Mouse (Mus musculus): ENCODE results near the gene Cit.
A peak's percentile ranks its signal among the peaks of the same experiment; 100 is the strongest.

Gene Cit

DNA sequence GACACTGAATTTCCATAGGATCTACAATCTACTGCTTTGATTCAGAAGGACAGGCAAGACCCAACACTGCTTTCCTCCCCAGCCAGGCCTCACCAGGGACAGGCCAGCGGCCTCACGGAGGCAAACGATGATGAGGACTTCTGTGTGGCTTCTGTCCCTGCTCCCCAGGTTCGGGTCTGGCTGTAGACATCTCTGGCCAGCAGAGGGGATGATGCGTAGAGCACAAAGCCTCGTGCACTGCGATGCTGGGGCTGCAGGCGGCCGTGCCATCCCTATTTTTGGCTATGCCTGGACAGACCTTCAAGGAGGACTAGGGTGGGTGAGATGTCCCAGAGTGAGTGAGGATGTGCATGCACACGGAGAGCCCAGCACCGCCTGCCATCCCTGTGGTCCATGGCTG, 169.2 kb downstream of the Cit start:
- DNase-seq: no peak

DNA sequence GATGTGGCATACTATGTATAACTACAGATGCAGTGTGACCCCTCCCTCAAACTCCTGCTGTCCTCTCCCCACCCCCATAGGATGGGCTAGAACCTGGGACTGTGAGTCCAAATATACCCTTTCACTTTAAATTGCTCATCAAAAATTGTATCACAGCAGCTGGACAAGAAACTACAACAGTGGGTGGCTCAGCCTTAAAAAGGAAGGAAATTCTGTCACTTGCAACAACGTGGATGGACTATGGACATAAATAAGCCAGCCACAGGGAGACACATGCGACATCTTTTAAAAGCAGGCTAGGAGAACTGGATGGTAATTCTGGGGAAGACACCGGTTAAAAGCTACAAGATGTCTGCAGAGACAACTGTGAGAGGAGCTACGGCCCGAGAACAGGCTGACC, 171.5 kb downstream of the Cit start:
- DNase-seq: no peak

DNA sequence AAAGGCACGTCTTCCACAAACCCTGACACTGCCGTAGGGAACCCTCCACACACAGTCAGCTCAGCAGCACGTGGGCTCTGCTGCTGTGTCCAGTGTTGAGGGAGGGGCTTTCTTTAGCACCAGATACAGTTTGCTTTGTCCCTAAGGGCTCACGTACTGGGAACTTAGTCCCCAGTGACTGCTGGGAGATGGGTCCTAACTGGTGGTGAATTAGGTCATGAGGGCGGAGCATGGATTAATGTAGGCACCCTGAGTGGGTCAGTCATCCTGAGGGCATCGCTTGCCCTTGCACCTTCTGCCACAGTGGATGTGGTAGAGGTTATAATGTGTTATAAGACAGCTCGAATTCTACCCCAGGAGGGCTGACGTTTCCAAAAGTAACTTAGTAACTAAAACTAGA, 172.3 kb downstream of the Cit start:
- no peak for DNase-seq

DNA sequence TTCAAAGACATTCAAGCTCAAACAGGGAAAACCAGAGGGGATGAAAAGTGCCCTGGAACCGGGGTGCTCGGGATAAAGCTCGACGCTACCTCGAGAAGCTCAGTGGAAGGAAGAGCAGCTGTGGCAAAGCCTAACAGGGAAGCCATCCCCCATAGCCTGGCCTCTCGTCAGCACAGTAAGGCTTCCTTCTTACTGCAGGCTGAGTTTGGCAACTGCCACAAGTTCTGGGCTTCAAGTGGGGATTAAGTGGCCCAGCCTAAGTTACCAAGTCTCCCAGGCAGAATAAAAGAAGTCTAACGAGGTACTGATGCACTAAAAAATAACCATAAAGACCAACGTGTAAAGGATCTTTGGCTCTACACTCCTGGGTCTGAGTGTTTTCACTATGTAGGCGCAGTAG, 173.1 kb downstream of the Cit start:
- no peak for DNase-seq

DNA sequence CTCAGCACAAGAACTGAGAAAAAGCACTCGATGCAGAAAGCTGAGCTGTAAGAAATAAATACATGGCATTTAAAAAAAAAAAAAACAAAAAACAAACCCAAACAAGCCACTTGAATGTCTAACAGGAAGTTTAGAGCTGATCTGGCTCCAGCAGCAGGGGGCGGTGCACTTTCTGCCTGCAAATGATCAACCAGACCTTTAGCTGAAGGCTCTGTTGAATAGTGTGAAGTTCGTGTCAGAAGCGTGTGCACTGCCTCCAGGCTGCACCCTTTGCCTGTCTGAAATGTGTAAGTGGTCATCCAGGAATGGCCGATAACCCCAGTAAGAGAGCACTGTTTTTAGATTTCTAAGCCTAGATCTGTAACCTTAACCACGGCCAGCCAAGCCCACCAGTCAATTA, 173.7 kb downstream of the Cit start:
- no peak for DNase-seq

DNA sequence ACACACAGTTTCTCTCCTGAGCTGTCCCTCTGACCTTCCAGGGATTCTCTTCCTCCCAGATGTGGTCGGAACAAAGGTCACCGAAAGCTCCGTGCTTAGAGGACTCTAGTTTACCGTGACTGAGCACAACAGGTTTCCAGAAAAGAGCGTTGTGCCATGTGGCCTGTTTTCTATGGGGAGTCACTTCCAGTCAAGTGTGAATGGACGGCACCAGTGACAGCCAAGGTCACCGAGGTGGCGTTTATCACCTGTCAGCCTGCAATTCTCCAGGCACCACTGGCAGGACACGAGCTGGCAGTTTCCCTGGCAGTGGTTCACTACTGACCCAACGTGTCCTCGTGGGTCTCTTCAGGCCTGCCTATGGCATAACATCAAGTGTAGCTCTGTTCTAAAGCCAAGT, 174.3 kb downstream of the Cit start:
- DNase-seq: no peak

DNA sequence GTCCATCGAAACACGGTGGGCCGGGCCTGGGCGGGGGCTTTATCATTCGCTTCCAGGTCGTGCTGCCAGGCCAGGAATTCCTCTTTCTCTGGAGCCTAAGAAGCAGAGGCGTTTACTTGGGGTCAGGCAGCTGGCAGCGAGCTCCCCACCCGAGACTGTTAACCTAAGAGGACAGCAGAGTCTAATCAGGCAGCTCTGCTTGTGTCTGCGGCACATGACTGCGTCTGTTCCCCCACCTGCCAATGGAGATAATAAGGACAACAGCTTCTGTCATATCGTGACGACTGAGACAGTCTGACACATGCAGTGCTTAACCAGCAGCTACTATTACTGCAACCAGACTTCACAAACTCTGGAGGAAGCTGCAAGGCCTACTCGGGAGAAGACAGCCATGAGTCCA, 176.5 kb downstream of the Cit start:
- DNase-seq: no peak

DNA sequence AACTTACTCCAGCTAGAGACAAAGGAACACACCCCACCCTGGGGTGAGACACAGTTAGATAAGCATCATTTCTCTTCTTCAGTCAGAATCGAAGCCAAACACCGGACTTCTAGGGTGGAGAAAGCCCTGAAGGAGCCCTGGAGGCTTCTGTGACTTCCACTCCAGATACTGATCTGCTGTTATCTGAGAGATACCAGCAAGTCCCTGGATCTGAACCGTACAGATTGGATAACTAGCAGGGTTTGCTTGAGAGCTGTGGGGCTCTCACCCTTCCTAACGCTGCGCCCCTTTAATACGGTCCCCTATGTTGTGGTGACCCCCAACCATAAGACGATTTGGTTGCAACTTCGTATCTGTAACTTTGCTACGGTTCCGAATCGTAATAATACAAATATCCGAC, 177.1 kb downstream of the Cit start:
- no peak for DNase-seq

DNA sequence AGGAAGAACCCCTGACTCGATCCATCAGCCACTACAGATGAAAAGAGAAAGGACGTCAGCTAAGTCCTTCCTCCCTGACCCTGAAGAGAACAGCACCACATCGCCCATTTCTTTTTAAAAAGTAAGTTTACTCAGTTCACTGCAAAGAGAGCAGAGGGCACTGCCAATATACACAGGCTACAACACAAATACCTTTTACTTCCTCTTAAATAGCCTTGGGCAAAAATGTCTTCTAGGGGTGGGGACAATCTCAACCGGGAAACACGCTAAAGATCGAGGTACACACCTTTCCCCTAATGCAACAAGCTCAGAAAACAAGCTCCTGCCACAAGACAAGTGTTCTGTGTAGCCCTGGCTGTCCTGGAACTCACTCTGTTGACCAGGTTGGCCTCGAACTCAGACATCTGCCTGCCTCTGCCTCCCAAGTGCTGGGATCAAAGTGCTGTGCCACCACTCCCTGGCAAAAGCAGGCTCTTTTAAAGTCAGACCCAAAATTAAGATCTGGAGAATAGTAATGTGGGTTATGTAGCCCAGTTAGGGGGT, 177.7 kb downstream of the Cit start:
- no peak for DNase-seq

DNA sequence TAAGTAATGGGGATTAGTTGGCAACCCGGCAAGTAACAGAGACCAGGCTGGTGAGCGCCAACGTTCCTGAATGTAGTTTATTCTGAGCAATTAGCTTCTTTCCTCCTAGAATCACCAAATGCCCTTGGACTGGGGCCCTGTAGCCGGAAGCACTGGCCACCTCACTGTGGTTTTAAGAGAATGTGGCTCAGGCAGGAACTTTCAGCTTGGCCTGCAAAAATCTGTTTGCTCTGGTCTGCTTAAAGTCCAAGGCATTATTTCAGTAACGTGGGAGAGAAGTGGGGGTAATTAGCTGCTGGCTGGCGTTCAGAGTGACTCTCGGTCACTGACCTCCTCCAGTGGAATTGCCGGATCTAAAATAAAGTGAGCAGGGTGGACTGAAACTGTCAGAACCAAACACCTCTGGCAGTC, 178.2 kb downstream of the Cit start:
- DNase-seq: peak; percentile 24 to 41

DNA sequence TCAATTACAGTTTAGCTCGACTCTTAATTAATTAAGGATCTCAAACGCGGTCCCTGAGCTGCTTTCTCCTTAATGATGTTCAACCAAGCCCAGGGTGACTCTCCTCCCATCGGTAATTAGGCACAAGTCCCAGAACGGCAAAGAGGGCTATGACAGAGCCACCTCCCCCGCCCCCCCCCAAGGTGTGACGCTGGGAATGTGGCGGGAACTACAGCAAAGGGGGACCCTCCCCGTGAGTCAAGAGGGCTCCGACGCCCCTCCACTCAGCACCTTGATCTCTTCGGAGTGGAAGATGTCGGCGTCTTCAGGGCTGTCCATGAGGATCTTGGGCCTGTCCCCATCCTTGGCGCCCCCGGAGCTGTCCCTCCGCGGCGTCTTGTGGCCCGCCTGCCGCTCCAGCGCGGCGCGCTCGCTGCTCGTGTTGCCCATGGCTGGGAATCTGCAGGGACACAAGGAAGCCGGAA, 178.8 kb downstream of the Cit start:
- DNase-seq: peak in 1 of 2 experiments; percentile 53

DNA sequence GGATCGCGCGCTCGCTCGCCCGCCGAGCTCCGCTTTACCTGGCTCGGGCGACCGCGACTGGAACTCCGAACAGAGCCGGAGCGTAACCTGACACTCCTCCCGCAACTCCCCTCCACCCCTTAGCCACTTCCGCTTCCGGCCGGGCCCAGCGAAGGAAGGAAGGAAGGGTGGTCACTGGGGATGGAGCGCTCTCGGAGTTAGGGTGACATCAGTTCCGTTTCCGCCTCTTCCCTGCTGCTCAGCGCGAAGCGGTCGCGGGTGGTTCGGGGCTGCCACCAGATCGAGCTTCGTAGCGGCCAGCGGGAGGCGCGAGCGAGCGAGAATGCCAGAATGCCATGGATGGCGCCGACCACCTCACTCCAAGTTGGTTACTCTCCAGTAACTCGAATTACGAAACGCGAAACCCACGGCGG, 179.3 kb downstream of the Cit start, which contains the start of gene Prkab1:
Prkab1 (minus strand) TSS at position 182 of the 413 bp plus-strand sequence.
- DNase-seq: peak; percentile 93 to 94

DNA sequence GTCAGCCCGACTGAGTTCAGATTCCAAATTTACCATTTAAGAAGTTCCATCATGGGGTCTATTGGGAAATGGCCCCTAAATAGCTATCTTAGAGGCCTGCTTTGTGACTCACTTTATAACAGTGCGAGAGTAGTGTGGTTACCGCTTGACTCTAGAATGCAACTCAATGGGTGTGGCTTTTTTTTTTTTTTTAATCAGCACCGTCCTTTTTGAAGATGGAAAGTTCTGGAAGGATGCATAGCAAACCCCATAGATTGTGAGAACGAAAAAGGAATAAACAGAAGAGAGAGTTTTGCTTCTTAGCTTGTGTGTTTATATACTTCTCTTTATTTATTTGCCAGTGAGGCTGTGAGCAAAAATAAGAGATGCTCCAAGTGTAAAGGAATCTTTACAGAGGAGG, 181.0 kb downstream of the Cit start:
- DNase-seq: no peak

DNA sequence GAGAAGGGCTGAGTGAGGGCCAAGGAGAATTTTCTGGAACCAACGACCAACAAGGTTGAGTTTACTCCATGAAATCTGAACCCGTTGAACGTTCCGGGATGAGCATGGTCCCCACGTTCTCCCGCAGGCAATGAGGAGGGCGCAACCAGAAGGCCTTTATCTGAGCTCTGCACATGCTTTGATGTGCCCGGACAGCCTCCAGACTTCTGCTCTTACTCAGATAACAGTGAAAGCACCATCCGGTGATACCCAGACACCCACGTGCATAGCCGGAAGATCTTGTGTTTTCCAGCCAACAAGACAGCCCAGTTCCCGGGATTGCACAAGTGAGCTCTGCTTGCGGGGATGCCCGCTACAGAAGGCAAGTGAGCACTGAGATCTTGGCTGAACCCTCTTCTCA, 181.5 kb downstream of the Cit start:
- no peak for DNase-seq

DNA sequence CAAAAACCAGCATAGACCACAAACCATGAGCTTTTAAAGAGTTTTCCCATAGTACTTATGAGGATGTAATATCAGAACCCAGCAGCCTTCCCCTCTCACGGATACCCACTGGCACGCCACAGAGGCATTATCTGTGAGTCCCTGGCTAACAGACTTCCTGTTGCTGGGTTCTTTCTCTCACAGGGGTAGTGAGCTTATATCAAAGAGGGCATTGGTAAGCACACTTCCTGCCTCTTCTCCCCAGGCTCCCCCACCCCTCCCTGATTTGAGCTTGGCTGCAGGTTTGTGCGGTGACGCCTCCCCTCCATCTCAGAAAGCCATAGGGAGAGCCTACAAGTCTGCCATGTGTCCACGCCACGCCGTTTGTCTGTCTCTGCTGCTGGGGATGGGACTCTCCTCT, 184.0 kb downstream of the Cit start:
- no peak for DNase-seq

DNA sequence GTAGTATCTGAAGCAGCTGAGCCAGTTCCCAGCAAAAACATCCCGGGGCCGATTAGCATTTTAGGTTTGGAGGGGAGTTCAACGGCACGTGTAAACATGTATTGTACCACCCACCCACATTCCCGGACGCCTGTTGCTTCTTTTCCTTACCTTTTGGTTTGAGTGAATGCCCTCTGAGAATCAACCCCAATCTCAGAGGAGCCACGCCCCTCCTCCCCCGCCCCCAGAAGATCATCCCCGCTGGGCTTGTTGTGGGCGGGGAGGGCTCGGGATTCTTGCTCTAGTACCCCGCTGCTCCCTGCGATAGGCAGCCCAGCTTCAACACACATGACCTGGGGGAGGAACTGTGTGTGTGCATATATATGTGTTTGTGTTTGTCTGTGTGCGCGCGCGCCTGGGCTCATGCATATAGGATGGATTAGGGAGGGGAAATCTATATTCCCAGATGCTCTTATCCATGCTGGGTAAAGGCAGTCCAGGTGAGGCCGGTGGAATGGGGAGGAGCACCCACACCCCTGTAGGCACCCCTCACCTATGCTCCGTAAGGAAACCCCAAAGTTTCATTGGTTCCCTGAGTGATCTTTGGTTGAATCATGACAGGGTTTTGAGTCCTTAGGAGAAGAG, 185.6 kb downstream of the Cit start:
- no peak for DNase-seq

DNA sequence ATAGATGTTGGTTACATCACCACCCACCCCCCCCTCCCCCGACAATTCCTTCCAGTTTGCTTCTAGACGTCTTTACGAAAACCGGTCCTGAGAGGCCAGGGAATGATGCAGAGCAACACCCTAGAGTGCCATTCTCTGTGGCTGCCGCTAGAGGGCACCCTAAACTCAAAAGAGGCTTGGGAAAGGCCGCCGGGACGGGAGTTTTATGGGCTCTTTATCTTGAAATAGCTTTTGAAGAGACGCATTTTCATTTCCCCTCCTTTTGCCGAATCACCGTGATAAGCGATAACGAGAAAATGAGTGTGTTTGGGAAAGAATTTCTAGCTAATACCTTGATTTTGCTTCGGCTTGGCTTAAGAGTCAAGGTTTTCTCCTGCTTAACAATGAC, 186.1 kb downstream of the Cit start:
- peak; percentile 83 to 85 for DNase-seq

DNA sequence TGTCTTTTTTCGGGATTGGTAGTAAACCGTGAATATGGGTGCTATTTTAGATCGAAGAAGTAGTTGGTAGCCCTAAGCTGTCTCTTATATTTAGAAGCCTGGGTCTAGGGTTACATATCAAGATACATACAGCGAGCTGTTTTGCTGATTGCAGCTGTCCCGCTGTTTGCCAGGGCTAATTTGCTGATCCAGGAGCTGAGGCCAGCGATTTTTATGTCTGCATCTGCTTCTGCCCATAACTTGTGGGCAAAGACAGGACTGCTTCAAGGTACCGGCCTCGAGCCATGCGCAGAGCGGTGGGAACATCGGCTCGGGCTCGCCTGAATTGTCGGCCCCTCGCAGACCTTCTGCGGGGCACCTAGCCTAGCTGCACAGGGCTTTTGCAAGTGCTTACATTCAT, 191.4 kb downstream of the Cit start:
- no peak for DNase-seq

DNA sequence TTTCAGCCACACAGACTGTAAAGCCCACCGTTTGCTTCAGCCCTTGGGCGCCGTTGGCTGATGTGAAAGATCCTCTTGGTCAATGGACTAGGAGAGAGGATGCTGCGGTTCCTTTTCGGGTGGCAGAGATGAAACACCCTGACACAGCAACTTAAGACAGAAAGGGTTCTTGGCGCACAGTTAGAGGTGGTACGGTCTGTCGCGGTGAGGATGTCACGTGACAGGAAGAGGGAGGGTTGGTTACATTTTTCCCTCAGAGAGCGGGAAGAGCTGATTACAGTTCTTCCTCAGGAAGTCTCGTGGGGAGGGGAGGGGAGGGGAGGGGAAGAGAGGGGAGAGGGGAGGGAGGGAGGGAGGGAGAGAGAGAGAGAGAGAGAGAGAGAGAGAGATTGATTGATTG, 192.7 kb downstream of the Cit start:
- no peak for DNase-seq

DNA sequence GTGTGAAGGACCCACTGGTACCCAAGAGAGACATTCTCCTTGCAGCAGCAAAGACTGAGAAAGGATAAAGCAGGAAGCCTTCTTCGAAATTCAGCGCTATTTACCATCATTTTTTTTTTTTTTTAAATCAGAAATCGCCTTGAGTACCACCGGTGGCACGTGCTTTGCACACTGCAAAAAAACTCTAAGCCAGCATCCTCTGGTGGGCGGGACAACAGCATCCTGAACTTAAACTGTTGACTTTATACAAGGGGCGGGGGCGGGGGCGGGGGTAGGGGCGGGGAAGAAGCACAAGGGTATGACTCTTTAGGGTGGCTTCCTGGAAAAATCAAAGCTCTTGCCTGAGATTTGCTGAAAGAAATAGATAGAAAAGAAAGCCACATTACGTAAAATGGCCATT, 194.6 kb downstream of the Cit start:
- no peak for DNase-seq

DNA sequence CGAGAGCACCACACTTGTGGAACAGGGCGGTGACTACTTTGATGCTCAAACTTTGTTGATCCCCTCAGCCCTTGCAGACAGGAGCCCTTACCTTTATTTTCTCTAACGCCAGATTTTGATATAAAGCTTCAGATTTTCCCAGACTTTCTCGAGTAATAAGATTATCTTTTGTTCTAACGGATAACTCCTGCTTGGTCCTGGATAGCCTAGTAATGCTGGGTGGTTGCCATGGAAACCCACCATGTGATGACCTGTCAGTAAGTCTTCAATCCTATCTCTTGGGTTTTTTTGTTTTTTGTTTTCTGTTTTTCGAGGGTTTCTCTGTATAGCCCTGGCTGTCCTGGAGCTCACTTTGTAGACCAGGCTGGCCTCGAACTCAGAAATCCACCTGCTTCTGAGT, 197.2 kb downstream of the Cit start:
- DNase-seq: no peak

DNA sequence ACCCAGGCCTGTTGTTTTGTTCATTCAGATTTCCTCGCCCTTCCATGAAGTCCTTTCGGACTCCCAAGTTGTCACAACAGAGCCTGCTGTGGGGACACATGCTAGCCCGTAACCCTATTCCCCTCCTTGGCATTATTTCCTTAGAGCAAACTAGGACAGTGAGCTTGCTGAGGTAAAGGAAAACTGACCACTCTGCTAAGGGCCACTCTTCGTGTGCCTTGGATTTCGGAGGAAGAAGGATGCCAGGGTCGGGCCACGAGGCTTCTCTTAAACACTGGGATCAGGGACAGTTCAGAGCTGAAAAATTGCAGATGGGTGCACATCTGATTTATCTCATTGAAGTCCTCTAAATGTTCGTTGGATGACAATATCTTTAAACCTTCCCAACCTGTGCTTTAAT, 200.5 kb downstream of the Cit start:
- DNase-seq: no peak

DNA sequence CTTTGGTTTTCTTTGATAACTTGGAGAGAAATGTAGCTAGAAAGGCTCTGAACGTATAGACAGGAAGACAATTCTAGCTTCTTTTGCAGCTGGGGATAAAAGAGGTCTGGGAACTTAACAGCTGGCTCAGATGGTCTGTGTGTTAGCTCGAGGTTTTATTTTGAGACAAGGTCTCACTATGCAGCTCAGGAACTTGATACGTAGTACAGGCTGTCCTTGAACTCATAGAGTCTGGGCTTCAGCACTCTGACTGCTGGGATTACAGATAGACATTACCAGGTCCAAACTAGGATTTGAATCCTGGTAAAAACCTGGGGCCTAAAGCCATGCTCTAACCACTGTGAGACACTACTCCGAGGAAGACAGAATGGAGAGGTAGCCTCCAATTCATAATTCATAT, 201.2 kb downstream of the Cit start:
- no peak for DNase-seq

DNA sequence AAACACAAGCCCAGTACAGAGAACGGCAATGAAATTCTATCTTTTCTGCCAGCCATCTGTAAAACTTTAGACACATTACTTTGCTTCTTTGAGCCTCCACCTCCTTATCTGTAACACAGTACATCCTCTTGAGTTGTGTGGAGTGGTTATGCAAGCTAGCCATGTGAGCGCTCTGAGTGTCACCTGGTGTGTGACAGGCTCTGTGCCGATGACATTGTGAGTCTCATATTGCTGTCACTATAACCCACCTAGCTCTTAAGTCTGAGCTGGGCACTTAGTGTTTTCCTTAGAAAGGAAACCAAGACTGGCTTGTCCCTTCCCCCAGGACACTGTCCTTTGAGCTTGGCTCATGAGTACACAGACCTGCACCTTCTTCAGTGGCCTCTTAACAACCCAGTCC, 203.2 kb downstream of the Cit start:
- no peak for DNase-seq

DNA sequence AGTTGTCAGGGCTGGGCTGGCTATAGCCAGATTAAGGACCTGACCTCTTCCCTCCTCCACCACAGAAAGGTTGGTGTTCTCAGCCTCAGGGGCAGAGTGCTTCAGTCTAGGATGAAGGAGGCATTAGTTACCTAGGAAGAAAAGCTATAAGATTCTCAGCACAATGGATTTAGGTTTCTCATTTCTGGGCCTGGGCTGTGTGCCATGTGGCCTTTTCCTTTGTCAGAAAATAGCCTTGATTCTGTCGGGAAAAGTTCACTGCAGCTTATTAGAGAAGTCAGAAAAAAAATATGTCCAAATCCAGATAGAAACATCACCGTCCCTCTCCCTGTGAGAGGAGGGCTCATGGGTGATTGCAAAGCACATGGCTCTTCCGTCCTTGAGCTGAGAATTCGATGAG, 204.7 kb downstream of the Cit start:
- DNase-seq: no peak
